ENCODE assay signal across 1 mouse cellular context in the genomic region with DNA sequence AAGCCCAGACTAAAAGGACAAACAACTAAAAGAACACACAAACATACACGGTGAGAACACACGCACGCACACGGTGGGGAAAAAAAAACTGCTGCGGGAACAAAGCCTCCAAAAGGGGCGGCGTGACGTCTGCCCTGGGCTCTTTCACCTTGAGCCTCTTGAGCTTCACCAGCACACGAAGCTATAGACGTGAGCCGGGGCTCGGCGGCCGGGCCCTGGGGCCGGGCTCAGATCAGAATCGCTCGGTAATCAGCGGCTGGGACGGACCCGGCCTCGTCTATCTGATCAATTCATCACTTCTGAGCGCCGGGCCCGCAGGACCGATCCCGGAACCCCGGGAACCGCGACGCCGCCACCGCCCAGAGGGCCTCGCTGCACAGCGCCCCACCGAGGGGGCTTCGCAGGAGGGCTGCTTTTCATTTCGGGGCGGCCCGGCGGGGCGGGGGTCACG.
TF ChIP-seq lines count a peak whose summit lies in the region.

No protein-coding gene starts in this region.

TF ChIP-seq in C2C12, 6 proteins besides CTCF, POLR2A, EP300 and RAD21:
- TF ChIP-seq MYOD1 (IDR thresholded peaks at IDR 0.05; ENCODE audit: control insufficient read depth, insufficient read length, low read depth) (no peak), MYOG (IDR thresholded peaks at IDR 0.05; ENCODE audit: control insufficient read depth, extremely low read depth, insufficient read length) (no peak), USF1 (IDR thresholded peaks at IDR 0.05; ENCODE audit: low read depth) (no peak), FOSL1 (IDR thresholded peaks at IDR 0.05; ENCODE audit: insufficient read depth, low read length, poor library complexity, severe bottlenecking) (no peak), MAX (IDR thresholded peaks at IDR 0.05) (no peak), CEBPB (IDR thresholded peaks at IDR 0.05; ENCODE audit: low read depth) (no peak)
